Mouse (Mus musculus) hindbrain, embryonic 10.5 days (tissue): ENCODE data around the gene Msl1. TPM values are rescaled to one million over a fixed set of nuclear protein-coding genes. Genes with fewer than 3 reads are reported as not detected.
A peak's percentile ranks its signal among the peaks of the same experiment; 100 is the strongest.

Experiments used
- DNase-seq: peaks from one replicate; pipeline ENCODE4 v3.0.0-alpha.2; 2017; ENCODE audit warnings: low spot score
- H3K27ac ChIP-seq: fragments of 300-500 bp; sonication (generic); 2 replicates; pipeline ENCODE4 v1.5.1; 2016; ENCODE audit warnings: mild to moderate bottlenecking, moderate library complexity
- H3K27me3 ChIP-seq: fragments of 300-500 bp; sonication (generic); 2 replicates; pipeline ENCODE4 v1.6.1; 2016; ENCODE audit warnings: mild to moderate bottlenecking; ENCODE audit not compliant: poor library complexity, insufficient read depth, severe bottlenecking
- H3K36me3 ChIP-seq: fragments of 300-500 bp; sonication (generic); 2 replicates; pipeline ENCODE4 v1.6.1; 2016; ENCODE audit warnings: mild to moderate bottlenecking, moderate library complexity
- H3K4me1 ChIP-seq: fragments of 300-500 bp; sonication (generic); replicated peaks from 2 replicates; pipeline ENCODE4 v1.6.1; 2016; ENCODE audit warnings: mild to moderate bottlenecking
- H3K4me3 ChIP-seq: fragments of 300-500 bp; sonication (generic); 2 replicates; pipeline ENCODE4 v1.5.1; 2016; ENCODE audit warnings: mild to moderate bottlenecking, moderate library complexity
- H3K9me3 ChIP-seq: fragments of 300-500 bp; sonication (generic); 2 replicates; pipeline ENCODE4 v1.6.1; 2016; ENCODE audit warnings: mild to moderate bottlenecking, moderate library complexity
- WGBS: fragments of 180-500 bp; shearing (Covaris S2); methylation state at CpG from one replicate; pipeline ENCODE4 v1.1.7; 2016; 5-methylcytosine and 5-hydroxymethylcytosine counted together
- polyA plus RNA-seq: library from polyadenylated mRNA; unstranded; fragments of >200 nt; fragmentation: Nextera tagmentation; extraction: Ambion mirVana; gene quantifications from 2 replicates; pipeline ENCODE4 v1.2.1, GENCODE M21; 2016

The Msl1 gene
- polyA plus RNA-seq, 1 experiment from 2014 or later: 25.2 TPM

GRCm38 (mm10) chr11:98787229-98787628 is 8.1 kb upstream of the Msl1 start:
- no peak overlapping the region for H3K4me3 ChIP-seq

DNA sequence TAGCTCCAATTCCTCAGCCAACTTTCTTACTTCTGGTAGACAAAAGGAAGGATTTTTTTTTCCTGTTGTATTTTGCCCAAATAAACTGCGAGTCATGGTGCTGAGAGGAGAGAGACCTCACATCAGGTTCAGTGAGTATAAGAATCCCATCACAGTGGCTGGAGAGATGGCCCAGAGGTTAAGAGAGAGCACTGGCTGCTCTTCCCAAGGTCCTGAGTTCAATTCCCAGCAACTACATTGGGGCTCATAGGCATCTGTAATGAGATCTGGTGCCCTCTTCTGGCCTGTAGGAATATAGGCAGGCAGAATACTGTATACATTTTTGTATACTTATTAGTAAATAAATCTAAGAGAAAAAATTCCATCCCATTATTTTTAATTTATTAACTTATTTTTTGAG is 7.6 kb upstream of the Msl1 start:
- WGBS: 98% methylated on average over 1 of the region's 1 CpGs
- peaks cover 70% of the 10 kb centered on the region for H3K4me1 ChIP-seq
- no peaks in the 10 kb centered on the region for H3K9me3 ChIP-seq
- H3K36me3 ChIP-seq: no peaks in the 10 kb centered on the region
- peaks cover 5% of the 10 kb centered on the region; the same call in 1 of the 2 replicates for H3K27me3 ChIP-seq
- H3K27ac ChIP-seq: no peak overlapping the region
- DNase-seq: no peak
- no peak overlapping the region for H3K4me3 ChIP-seq

More at GRCm38 (mm10) chr11:98787229-98787628, 8.1 kb upstream of the Msl1 start:
- H3K27me3 ChIP-seq: peaks cover 5% of the 10 kb centered on the region; the same call in 1 of the 2 replicates
- H3K27ac ChIP-seq: no peak overlapping the region; the same call in 1 of the 2 replicates
- no peaks in the 10 kb centered on the region for H3K36me3 ChIP-seq
- H3K4me1 ChIP-seq: peaks cover 70% of the 10 kb centered on the region
- no peaks in the 10 kb centered on the region for H3K9me3 ChIP-seq
- DNase-seq: no peak
- WGBS: 35% methylated on average over 7 of the region's 7 CpGs

- peak overlapping the region; percentile 60; the same call in 1 of the 2 replicates for H3K4me3 ChIP-seq
- DNase-seq: no peak
- no peaks in the 10 kb centered on the region for H3K36me3 ChIP-seq
- WGBS: 94% methylated on average over 5 of the region's 5 CpGs
- H3K9me3 ChIP-seq: no peaks in the 10 kb centered on the region
- H3K27me3 ChIP-seq: peaks cover 5% of the 10 kb centered on the region; the same call in 1 of the 2 replicates
- peaks cover 70% of the 10 kb centered on the region for H3K4me1 ChIP-seq
- peak overlapping the region; percentile 83 for H3K27ac ChIP-seq
These were observed 7.2 kb upstream of the Msl1 start for GRCm38 (mm10) chr11:98788139-98788538.

GRCm38 (mm10) chr11:98788550-98789218 is 6.6 kb upstream of the Msl1 start:
- H3K4me3 ChIP-seq: peak overlapping the region; percentile 60
- H3K36me3 ChIP-seq: no peaks in the 10 kb centered on the region
- DNase-seq: peak; percentile 88
- H3K9me3 ChIP-seq: no peaks in the 10 kb centered on the region
- peaks cover 5% of the 10 kb centered on the region; the same call in 1 of the 2 replicates for H3K27me3 ChIP-seq
- 17% methylated on average over 18 of the region's 18 CpGs for WGBS
- peaks cover 70% of the 10 kb centered on the region for H3K4me1 ChIP-seq
- H3K27ac ChIP-seq: peak overlapping the region; percentile 83

DNA sequence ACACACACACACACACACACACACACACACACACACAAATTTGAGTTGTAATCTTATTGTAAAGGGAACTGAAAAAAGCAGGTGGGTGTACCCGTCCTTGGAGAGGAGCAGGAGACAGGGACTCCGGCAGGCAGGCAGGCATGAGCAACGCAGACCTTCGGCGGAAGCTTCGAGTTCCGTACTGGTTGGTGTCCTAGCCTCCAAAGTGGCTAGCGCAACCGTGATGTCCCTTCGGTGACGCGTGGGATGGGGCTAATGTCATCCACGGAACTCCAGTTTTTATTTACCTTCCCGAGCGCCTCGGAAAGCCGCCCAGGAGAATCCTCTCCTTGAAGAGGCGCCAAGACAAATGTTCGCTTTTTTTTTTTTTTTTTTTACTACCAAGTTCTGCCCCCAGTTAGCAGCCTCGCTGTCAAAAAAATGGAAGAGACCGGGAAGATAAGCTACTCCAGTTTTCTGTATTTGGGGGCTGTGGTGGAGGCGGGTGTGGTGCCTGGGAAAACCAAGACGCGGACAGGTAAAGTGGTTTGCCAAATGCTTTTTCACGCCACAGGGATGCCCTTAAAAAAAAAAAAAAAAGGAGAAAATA is 6.0 kb upstream of the Msl1 start:
- peak overlapping the region; percentile 60 for H3K4me3 ChIP-seq
- H3K27ac ChIP-seq: peak overlapping the region; percentile 83
- H3K9me3 ChIP-seq: no peaks in the 10 kb centered on the region
- H3K36me3 ChIP-seq: no peaks in the 10 kb centered on the region
- peaks cover 5% of the 10 kb centered on the region; the same call in 1 of the 2 replicates for H3K27me3 ChIP-seq
- WGBS: 2% methylated on average over 25 of the region's 25 CpGs
- peaks cover 71% of the 10 kb centered on the region for H3K4me1 ChIP-seq
- DNase-seq: no peak

GRCm38 (mm10) chr11:98789824-98790223 is 5.5 kb upstream of the Msl1 start:
- no peaks in the 10 kb centered on the region for H3K36me3 ChIP-seq
- H3K4me3 ChIP-seq: peak overlapping the region; percentile 60
- H3K9me3 ChIP-seq: no peaks in the 10 kb centered on the region
- WGBS: 40% methylated on average over 5 of the region's 5 CpGs
- H3K27me3 ChIP-seq: peaks cover 4% of the 10 kb centered on the region; the same call in 1 of the 2 replicates
- H3K4me1 ChIP-seq: peaks cover 70% of the 10 kb centered on the region
- H3K27ac ChIP-seq: no peak overlapping the region
- no peak for DNase-seq

DNA sequence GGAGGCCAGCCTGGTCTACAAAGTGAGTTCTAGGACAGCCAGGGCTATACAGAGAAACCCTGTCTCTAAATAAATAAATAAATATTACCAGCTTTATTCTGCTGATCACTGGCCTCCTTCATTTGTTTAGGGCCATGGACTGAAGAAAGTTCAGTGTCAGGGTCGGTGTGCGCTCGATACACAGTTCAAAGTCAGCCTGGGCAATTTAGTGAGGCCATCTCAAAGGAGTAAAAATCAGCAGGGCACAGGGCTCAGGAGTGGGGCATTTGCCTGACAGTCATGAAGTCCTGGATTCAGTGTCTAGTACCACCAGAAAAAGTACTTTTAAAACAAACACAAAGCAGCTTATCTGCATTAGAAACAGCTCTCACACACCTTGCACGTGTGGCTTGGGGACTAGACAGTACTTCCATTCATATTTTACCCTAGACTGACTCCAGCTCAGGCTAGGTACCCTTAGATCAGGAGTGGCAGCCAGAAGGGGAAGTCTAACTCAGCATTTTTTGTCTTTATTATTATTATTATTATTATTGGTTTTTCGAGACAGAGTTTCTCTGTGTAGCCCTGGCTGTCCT is 4.6 kb upstream of the Msl1 start:
- Histone ChIP-seq H3K36me3 (no peaks in the 10 kb centered on the region), H3K27me3 (no peaks in the 10 kb centered on the region), H3K9me3 (no peaks in the 10 kb centered on the region), H3K4me3 (no peak overlapping the region), H3K4me1 (peaks cover 64% of the 10 kb centered on the region), H3K27ac (no peak overlapping the region)
- 82% methylated on average over 5 of the region's 5 CpGs for WGBS
- DNase-seq: no peak

- Histone ChIP-seq H3K27me3 (no peaks in the 10 kb centered on the region), H3K9me3 (no peaks in the 10 kb centered on the region), H3K36me3 (no peaks in the 10 kb centered on the region), H3K4me3 (no peak overlapping the region), H3K4me1 (peaks cover 57% of the 10 kb centered on the region), H3K27ac (no peak overlapping the region)
- WGBS: 73% methylated on average over 1 of the region's 1 CpGs
- DNase-seq: no peak
These were observed 3.9 kb upstream of the Msl1 start for GRCm38 (mm10) chr11:98791448-98791847.

- peaks cover 57% of the 10 kb centered on the region for H3K4me1 ChIP-seq
- H3K36me3 ChIP-seq: no peaks in the 10 kb centered on the region
- no peaks in the 10 kb centered on the region for H3K27me3 ChIP-seq
- 8% methylated on average over 4 of the region's 4 CpGs for WGBS
- no peaks in the 10 kb centered on the region for H3K9me3 ChIP-seq
- DNase-seq: no peak
- H3K27ac ChIP-seq: no peak overlapping the region
- H3K4me3 ChIP-seq: 0 out of 2 replicates have a peak overlapping the region, but pooled peaks have one; percentile 9
These were observed 3.2 kb upstream of the Msl1 start for GRCm38 (mm10) chr11:98792081-98792480.

- H3K27me3 ChIP-seq: no peaks in the 10 kb centered on the region
- no peak for DNase-seq
- under 1% methylated on average over 30 of the region's 30 CpGs for WGBS
- H3K9me3 ChIP-seq: no peaks in the 10 kb centered on the region
- H3K4me1 ChIP-seq: peaks cover 58% of the 10 kb centered on the region
- H3K36me3 ChIP-seq: peaks cover 24% of the 10 kb centered on the region
- peak overlapping the region; percentile 100 for H3K4me3 ChIP-seq
- H3K27ac ChIP-seq: peak overlapping the region; percentile 100
These were observed 774 bp upstream of the Msl1 start for GRCm38 (mm10) chr11:98794469-98795014.

DNA sequence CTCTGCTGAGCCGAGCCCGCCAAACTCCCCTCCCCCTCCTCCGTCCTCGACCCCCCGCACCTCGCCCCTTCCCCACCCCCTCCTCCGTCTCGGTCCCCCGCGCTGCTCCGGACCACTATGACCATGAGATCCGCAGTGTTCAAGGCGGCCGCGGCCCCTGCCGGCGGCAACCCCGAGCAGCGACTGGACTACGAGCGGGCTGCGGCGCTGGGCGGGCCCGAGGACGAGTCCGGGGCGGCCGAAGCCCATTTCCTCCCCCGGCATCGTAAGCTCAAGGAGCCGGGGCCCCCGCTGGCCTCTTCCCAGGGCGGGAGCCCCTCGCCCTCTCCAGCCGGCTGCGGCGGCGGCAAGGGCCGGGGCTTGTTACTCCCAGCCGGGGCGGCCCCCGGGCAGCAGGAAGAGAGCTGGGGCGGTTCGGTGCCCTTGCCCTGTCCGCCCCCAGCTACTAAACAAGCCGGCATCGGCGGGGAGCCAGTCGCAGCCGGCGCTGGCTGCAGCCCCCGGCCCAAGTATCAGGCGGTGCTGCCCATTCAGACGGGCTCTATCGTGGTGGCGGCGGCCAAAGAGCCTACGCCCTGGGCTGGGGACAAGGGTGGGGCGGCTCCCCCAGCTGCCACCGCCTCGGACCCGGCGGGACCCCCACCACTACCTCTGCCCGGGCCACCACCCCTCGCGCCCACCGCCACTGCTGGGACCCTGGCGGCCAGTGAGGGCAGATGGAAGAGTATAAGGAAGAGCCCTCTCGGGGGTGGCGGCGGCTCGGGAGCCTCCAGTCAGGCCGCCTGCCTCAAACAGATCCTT is 598 bp downstream of the Msl1 start:
- WGBS: under 1% methylated on average over 73 of the region's 74 CpGs
- Histone ChIP-seq H3K36me3 (peaks cover 38% of the 10 kb centered on the region), H3K4me1 (peaks cover 57% of the 10 kb centered on the region), H3K9me3 (no peaks in the 10 kb centered on the region), H3K4me3 (peak overlapping the region; percentile 100), H3K27me3 (no peaks in the 10 kb centered on the region), H3K27ac (peak overlapping the region; percentile 100)
- no peak for DNase-seq

GRCm38 (mm10) chr11:98796515-98797216 is 1.4 kb downstream of the Msl1 start:
- Histone ChIP-seq H3K36me3 (peaks cover 45% of the 10 kb centered on the region), H3K4me1 (peaks cover 57% of the 10 kb centered on the region), H3K27ac (peak overlapping the region; percentile 100), H3K9me3 (no peaks in the 10 kb centered on the region), H3K27me3 (no peaks in the 10 kb centered on the region), H3K4me3 (peak overlapping the region; percentile 100)
- peak; percentile 84 for DNase-seq
- WGBS: 6% methylated on average over 23 of the region's 23 CpGs
